ENCODE assay signal across 8 mouse cellular contexts in the genomic region with DNA sequence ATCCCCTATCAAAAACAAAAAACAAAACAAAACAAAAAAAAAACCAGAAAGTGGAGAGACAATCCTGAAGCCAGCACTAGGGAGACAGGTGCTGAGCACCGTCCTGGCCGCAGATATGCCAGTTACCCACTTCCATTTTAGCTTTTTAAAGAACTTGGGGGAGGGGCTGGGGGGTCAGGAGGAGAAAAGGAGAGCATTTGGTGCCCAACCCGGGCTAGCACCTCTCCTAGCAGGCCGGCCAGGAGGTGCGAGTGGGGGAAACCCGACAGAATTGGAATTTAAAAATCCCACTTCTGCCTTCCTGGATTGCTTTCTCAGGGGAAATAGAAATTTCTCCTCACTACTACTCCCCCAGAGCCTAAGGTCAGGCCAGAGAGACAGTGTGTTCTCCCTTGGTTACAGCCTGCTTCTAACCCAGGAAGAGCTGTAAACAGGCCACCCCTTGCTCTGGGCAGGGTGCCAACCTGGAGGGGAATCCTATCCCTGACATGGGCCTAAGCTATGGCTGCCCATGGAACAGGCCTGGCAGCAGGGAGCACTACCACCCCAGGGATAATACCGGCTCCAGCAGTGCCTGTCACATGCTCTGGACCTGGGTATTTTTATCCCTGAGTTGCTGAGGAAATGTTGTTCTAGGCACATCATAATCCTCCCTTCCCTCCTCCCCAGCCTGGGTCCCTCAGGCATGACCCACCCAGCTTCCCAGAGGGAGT. TPM values are rescaled to one million over a fixed set of nuclear protein-coding genes. Genes with fewer than 3 reads are reported as not detected.
DNase-seq lines count a peak whose midpoint lies in the region; ATAC-seq and TF ChIP-seq lines count a peak whose summit lies in the region.

No protein-coding gene starts in this region.

- H3K4me1 ChIP-seq in CH12.LX (ENCODE audit: control insufficient read depth in 1 of 2, insufficient read depth in 2 of 2), result peaks cover 21 to 61% of the 10 kb centered on the region in 2 experiments
- H3K4me1 ChIP-seq in forebrain, embryonic 10.5 days, result peaks cover 70% of the 10 kb centered on the region
- peaks cover 61% of the 10 kb centered on the region for H3K4me1 ChIP-seq in stomach, embryonic 15.5 days

- TF ChIP-seq RAD21 in CH12.LX (IDR thresholded peaks at IDR 0.05; ENCODE audit: low read depth, low read length), result no peak

- H3K79me2 ChIP-seq in CH12.LX (replicated peaks; ENCODE audit: control insufficient read depth, extremely low read depth, insufficient read depth, poor library complexity, severe bottlenecking), result peaks cover 78% of the 10 kb centered on the region
- peaks cover 93% of the 10 kb centered on the region for H3K79me2 ChIP-seq in macrophage (ENCODE audit: inconsistent target)

- no peaks in the 10 kb centered on the region for H3K9me3 ChIP-seq in CH12.LX (replicated peaks; ENCODE audit: low read length)
- no peaks in the 10 kb centered on the region for H3K9me3 ChIP-seq in forebrain, embryonic 10.5 days
- H3K9me3 ChIP-seq in stomach, embryonic 15.5 days, result no peaks in the 10 kb centered on the region

- H3K27ac ChIP-seq in CH12.LX (ENCODE audit: insufficient read depth, low read depth) (peak overlapping the region; percentile 26; the same call in 1 of the 2 replicates), macrophage (peak overlapping the region; percentile 91)
- peak overlapping the region; percentile 88 for H3K27ac ChIP-seq in forebrain, embryonic 10.5 days
- peak overlapping the region; percentile 84 for H3K27ac ChIP-seq in stomach, embryonic 15.5 days

- no peaks in the 10 kb centered on the region for H3K27me3 ChIP-seq in CH12.LX (replicated peaks)
- H3K27me3 ChIP-seq in forebrain, embryonic 10.5 days (ENCODE audit: poor library complexity, severe bottlenecking), result no peaks in the 10 kb centered on the region
- H3K27me3 ChIP-seq in stomach, embryonic 15.5 days (replicated peaks), result no peaks in the 10 kb centered on the region

- no peak for TF ChIP-seq POLR2A in CH12.LX (IDR thresholded peaks at IDR 0.05; ENCODE audit: low read depth, low read length)

- in situ Hi-C loops in CH12.LX (cut with MboI; ENCODE audit: low pct_ligation_motif_present, low pct_unique_long_range_greater_than_20kb, low sequenced_read_pairs), result no loop called here

- no peak for TF ChIP-seq EP300 in CH12.LX (IDR thresholded peaks at IDR 0.05; ENCODE audit: low read length)

- no peak for DNase-seq in CH12.LX (ENCODE audit: extremely low read depth)
- peak; percentile 58 to 75 for DNase-seq in adrenal gland, adult 18-20 months (ENCODE audit: low spot score in 2 of 2)
- DNase-seq in forebrain, embryonic 10.5 days (ENCODE audit: extremely low spot score, low spot score), result no peak
- peak; percentile 82 to 89 for DNase-seq in heart, postnatal 10 days
- peak; percentile 76 to 90 for DNase-seq in kidney, postnatal 25 days
- no peak for DNase-seq in thymus, postnatal 10 days (ENCODE audit: low spot score in 2 of 2)

- H3K4me3 ChIP-seq in CH12.LX (replicated peaks in 1 of 3; ENCODE audit: low read depth in 2 of 3, low read length in 2 of 3, poor library complexity in 1 of 3), result peak overlapping the region in 2 of 3 experiments; percentile 13 to 16
- peak overlapping the region; percentile 66 for H3K4me3 ChIP-seq in forebrain, embryonic 10.5 days
- peak overlapping the region; percentile 58; the same call in 1 of the 2 replicates for H3K4me3 ChIP-seq in macrophage (ENCODE audit: inconsistent target)
- peak overlapping the region; percentile 47 for H3K4me3 ChIP-seq in stomach, embryonic 15.5 days (replicated peaks)

- TF ChIP-seq CTCF in CH12.LX (conservative IDR thresholded peaks at IDR 0.05 in 1 of 2, IDR thresholded peaks at IDR 0.05 in 1 of 2; ENCODE audit: low read depth in 2 of 2, low read length in 2 of 2), result no peak

- no peak for ATAC-seq in stomach, embryonic 15.5 days (ENCODE audit: insufficient read depth, low FRiP score, low read depth)

- dilution Hi-C loops in CH12.LX (cut with MboI; ENCODE audit: extremely low pct_ligation_motif_present, extremely low pct_unique_long_range_greater_than_20kb, low sequenced_read_pairs), result no loop called here

- H3K36me3 ChIP-seq in CH12.LX (replicated peaks in 1 of 2; ENCODE audit: control insufficient read depth in 1 of 2, insufficient read depth in 1 of 2, low read length in 1 of 2) (peaks cover 38 to 55% of the 10 kb centered on the region in 2 experiments), macrophage (ENCODE audit: inconsistent target) (peaks cover 23% of the 10 kb centered on the region)
- peaks cover 71% of the 10 kb centered on the region for H3K36me3 ChIP-seq in forebrain, embryonic 10.5 days (replicated peaks)
- peaks cover 34% of the 10 kb centered on the region for H3K36me3 ChIP-seq in stomach, embryonic 15.5 days

- peak overlapping the region; percentile 94 for H3K9ac ChIP-seq in CH12.LX (ENCODE audit: insufficient read depth, low read depth)
- H3K9ac ChIP-seq in stomach, embryonic 15.5 days, result no peak overlapping the region

- WGBS in forebrain, embryonic 10.5 days, result 49% methylated on average over 7 of the region's 7 CpGs
- 58% methylated on average over 7 of the region's 7 CpGs for WGBS in macrophage (ENCODE audit: missing documents)
- 38% methylated on average over 7 of the region's 7 CpGs for WGBS in stomach, embryonic 15.5 days

- peak overlapping the region; percentile 91 for H3K4me2 ChIP-seq in CH12.LX (ENCODE audit: insufficient read depth, low read depth, poor library complexity, severe bottlenecking)
- H3K4me2 ChIP-seq in stomach, embryonic 15.5 days, result peak overlapping the region; percentile 95

- intact Hi-C loops in heart, postnatal 10 days (cut with DNase I), result no loop called here

TF ChIP-seq in CH12.LX, 34 proteins besides CTCF, POLR2A, EP300 and RAD21 (continues in another document):
- no peak for TF ChIP-seq ETS1 (conservative IDR thresholded peaks at IDR 0.05; ENCODE audit: low read depth, low read length)
- 0 out of 2 replicates have a peak, but pooled peaks have one; percentile 7 for TF ChIP-seq IRF4 (IDR thresholded peaks at IDR 0.05; ENCODE audit: low read depth, low read length)
- TF ChIP-seq MEF2A (IDR thresholded peaks at IDR 0.05; ENCODE audit: borderline replicate concordance, low read depth, low read length), result no peak
- peak; percentile 52; the same call in 1 of the 2 replicates for TF ChIP-seq ZMIZ1 (IDR thresholded peaks at IDR 0.05; ENCODE audit: low read depth, low read length)

RNA-seq across cellular contexts. Expression of gene Nfe2l1, which starts 4.8 kb away (rescaled TPM):
- total RNA-seq in CH12.LX (2012; rRNA removed) (113 and 169 TPM in 2 replicates), CH12.LX (2014; rRNA removed) (61.1 and 77.7 TPM in 2 replicates)
- polyA plus RNA-seq in CH12.LX (2012; ENCODE audit: insufficient read length, low read depth) (145 and 182 TPM in 2 replicates), macrophage (2018) (85.5 to 118 TPM (median 95.5 TPM) in 3 replicates)
- 100 to 1,000 TPM; 458 to 704 TPM for total RNA-seq in adrenal gland, adult 18-20 months (2021)
- polyA plus RNA-seq in forebrain, embryonic 10.5 days (2016; fragmentation: Nextera tagmentation; extraction: Ambion mirVana), result 64.7 and 66.0 TPM in 2 replicates
- 100 to 1,000 TPM; 302 to 348 TPM for total RNA-seq in heart, postnatal 10 days (2021)
- 100 to 1,000 TPM in 25 of 26 experiments, 10 to 100 TPM in 1; 97.9 to 361 (median 196) TPM for total RNA-seq in macrophage (2018; cell fraction: chromatin; rRNA removed)
- 100 to 1,000 TPM in 25 of 26 experiments, 10 to 100 TPM in 1; 98.7 to 304 (median 159) TPM for total RNA-seq in macrophage (2018; cell fraction: cytosol; rRNA removed)
- 100 to 1,000 TPM; 116 to 523 (median 261) TPM for total RNA-seq in macrophage (2018; cell fraction: nucleus; rRNA removed)
- polyA plus RNA-seq in stomach, embryonic 15.5 days (2015; fragmentation: Nextera tagmentation; extraction: Ambion mirVana), result 52.6 and 54.1 TPM in 2 replicates

RNA-seq across cellular contexts. Expression of gene Copz2, which starts 24.7 kb away (rescaled TPM):
- total RNA-seq in CH12.LX (2012; rRNA removed), result 1.3 and 4.1 TPM in 2 replicates
- 0.28 and 0.35 TPM in 2 replicates for total RNA-seq in CH12.LX (2014; rRNA removed)
- polyA plus RNA-seq in CH12.LX (2012; ENCODE audit: insufficient read length, low read depth), result 0.87 and 0.99 TPM in 2 replicates
- 10 to 100 TPM; 56.5 to 60.6 TPM for total RNA-seq in adrenal gland, adult 18-20 months (2021)
- 25.1 and 25.6 TPM in 2 replicates for polyA plus RNA-seq in forebrain, embryonic 10.5 days (2016; fragmentation: Nextera tagmentation; extraction: Ambion mirVana)
- total RNA-seq in heart, postnatal 10 days (2021), result 10 to 100 TPM; 43.8 to 50.3 TPM
- 10 to 100 TPM in 9 of 26 experiments, 1 to 10 TPM in 17; 1.8 to 29.4 (median 6.1) TPM for total RNA-seq in macrophage (2018; cell fraction: chromatin; rRNA removed)
- 10 to 100 TPM in 13 of 26 experiments, 1 to 10 TPM in 13; 6.1 to 30.0 (median 13.8) TPM for total RNA-seq in macrophage (2018; cell fraction: cytosol; rRNA removed)
- total RNA-seq in macrophage (2018; cell fraction: nucleus; rRNA removed), result 10 to 100 TPM in 7 of 26 experiments, 1 to 10 TPM in 19; 2.0 to 27.7 (median 5.4) TPM
- polyA plus RNA-seq in macrophage (2018), result 11.9 to 23.0 TPM (median 16.0 TPM) in 3 replicates
- 124 and 125 TPM in 2 replicates for polyA plus RNA-seq in stomach, embryonic 15.5 days (2015; fragmentation: Nextera tagmentation; extraction: Ambion mirVana)

RNA-seq across cellular contexts. Expression of gene Cbx1, which starts 36.0 kb away (rescaled TPM):
- 144 and 163 TPM in 2 replicates for total RNA-seq in CH12.LX (2012; rRNA removed)
- 115 and 138 TPM in 2 replicates for total RNA-seq in CH12.LX (2014; rRNA removed)
- 223 and 251 TPM in 2 replicates for polyA plus RNA-seq in CH12.LX (2012; ENCODE audit: insufficient read length, low read depth)
- total RNA-seq in adrenal gland, adult 18-20 months (2021), result 10 to 100 TPM; 56.6 to 83.6 TPM
- 188 and 202 TPM in 2 replicates for polyA plus RNA-seq in forebrain, embryonic 10.5 days (2016; fragmentation: Nextera tagmentation; extraction: Ambion mirVana)
- total RNA-seq in heart, postnatal 10 days (2021), result 10 to 100 TPM; 46.2 to 59.2 TPM
- 10 to 100 TPM; 20.3 to 98.2 (median 50.7) TPM for total RNA-seq in macrophage (2018; cell fraction: chromatin; rRNA removed)
- 10 to 100 TPM; 25.5 to 43.3 (median 36.3) TPM for total RNA-seq in macrophage (2018; cell fraction: cytosol; rRNA removed)
- 10 to 100 TPM; 17.8 to 78.4 (median 39.7) TPM for total RNA-seq in macrophage (2018; cell fraction: nucleus; rRNA removed)
- polyA plus RNA-seq in macrophage (2018), result 40.5 to 73.7 TPM (median 45.0 TPM) in 3 replicates
- polyA plus RNA-seq in stomach, embryonic 15.5 days (2015; fragmentation: Nextera tagmentation; extraction: Ambion mirVana), result 99.1 and 99.2 TPM in 2 replicates

RNA-seq across cellular contexts. Expression of gene Snx11, which starts 47.6 kb away (rescaled TPM):
- total RNA-seq in CH12.LX (2012; rRNA removed) (153 and 173 TPM in 2 replicates), CH12.LX (2014; rRNA removed) (244 and 246 TPM in 2 replicates)
- polyA plus RNA-seq in CH12.LX (2012; ENCODE audit: insufficient read length, low read depth) (208 and 217 TPM in 2 replicates), macrophage (2018) (14.2 to 28.6 TPM (median 20.6 TPM) in 3 replicates)
- total RNA-seq in adrenal gland, adult 18-20 months (2021), result 10 to 100 TPM; 29.2 to 33.6 TPM
- 25.7 and 27.5 TPM in 2 replicates for polyA plus RNA-seq in forebrain, embryonic 10.5 days (2016; fragmentation: Nextera tagmentation; extraction: Ambion mirVana)
- 10 to 100 TPM; 14.6 to 15.1 TPM for total RNA-seq in heart, postnatal 10 days (2021)
- total RNA-seq in macrophage (2018; cell fraction: chromatin; rRNA removed), result 100 to 1,000 TPM; 101 to 284 (median 211) TPM
- 10 to 100 TPM in 25 of 26 experiments, 1 to 10 TPM in 1; 9.6 to 32.1 (median 18.4) TPM for total RNA-seq in macrophage (2018; cell fraction: cytosol; rRNA removed)
- total RNA-seq in macrophage (2018; cell fraction: nucleus; rRNA removed), result 100 to 1,000 TPM in 15 of 26 experiments, 10 to 100 TPM in 11; 57.9 to 199 (median 104) TPM
- 16.5 and 17.4 TPM in 2 replicates for polyA plus RNA-seq in stomach, embryonic 15.5 days (2015; fragmentation: Nextera tagmentation; extraction: Ambion mirVana)

Comparison
In these comparisons a context has a peak if more than half of its experiments do, and no peak if none do; other contexts are left out.
1. DNase-seq: peak in adrenal gland, adult 18-20 months (2 of 2), heart, postnatal 10 days (2 of 2) and kidney, postnatal 25 days (2 of 2); none in CH12.LX (single experiment), forebrain, embryonic 10.5 days (single experiment) and thymus, postnatal 10 days (0 of 2).
2. H3K27ac ChIP-seq: peak in every context shown above with its lines; median percentile 91 in macrophage; 88 in forebrain, embryonic 10.5 days; 84 in stomach, embryonic 15.5 days; 26 in CH12.LX.
3. H3K4me3 ChIP-seq: peak in every context shown above with its lines; median percentile 66 in forebrain, embryonic 10.5 days; 58 in macrophage; 47 in stomach, embryonic 15.5 days; 14 in CH12.LX.